Mouse (Mus musculus): ENCODE measurements around the gene Qsox2.

GRCm38 (mm10) chr2:26168843-26169579, 68.3 kb downstream of the Qsox2 start:
- TF ChIP-seq CTCF (IDR thresholded peaks at IDR 0.05; ENCODE audit: extremely low read depth, insufficient read depth, insufficient read length, insufficient replicate concordance), result no peak
- TF ChIP-seq POLR2A (IDR thresholded peaks at IDR 0.05; ENCODE audit: low read depth, low read length), result no peak

All from spleen, adult 2 months (tissue).